Mouse (Mus musculus): ENCODE measurements around the gene Numb.

GRCm38 (mm10) chr12:83830424-83830823 lies 91.3 kb downstream of the Numb start:
- no peak for TF ChIP-seq CTCF (IDR thresholded peaks at IDR 0.05; ENCODE audit: borderline replicate concordance, control insufficient read depth, extremely low read depth, insufficient read depth, low read length, poor library complexity)
- TF ChIP-seq POLR2A (IDR thresholded peaks at IDR 0.05; ENCODE audit: control insufficient read depth, extremely low read depth, insufficient read depth, low read length, poor library complexity): no peak
